Mouse (Mus musculus): Measurements from ENCODE around the gene Fbxo30.

GRCm38 (mm10) chr10:11298418-11298817 is 17.3 kb downstream of the Fbxo30 start:
- TF ChIP-seq CTCF (IDR thresholded peaks at IDR 0.05; ENCODE audit: borderline replicate concordance, insufficient read depth, low read depth, low read length) (no peak), POLR2A (IDR thresholded peaks at IDR 0.05; ENCODE audit: borderline replicate concordance, insufficient read depth, low read length) (no peak)

Data from cerebellum, adult 2 months (tissue).